Mouse (Mus musculus) bone marrow, adult 2 months (tissue): ENCODE results near the gene Igfbp7.

ENCODE experiments used
- CTCF ChIP-seq: fragments of 200-500 bp; IDR thresholded peaks from 2 replicates; pipeline ENCODE4 v1.5.1; 2011; ENCODE audit warnings: low read length, control low read depth; ENCODE audit not compliant: control insufficient read depth, insufficient read depth
- POLR2A ChIP-seq: fragments of 200-500 bp; IDR thresholded peaks from 2 replicates; pipeline ENCODE4 v1.6.1; 2011; ENCODE audit warnings: low read depth, mild to moderate bottlenecking, control low read depth, low read length, borderline replicate concordance; ENCODE audit not compliant: control insufficient read depth

DNA sequence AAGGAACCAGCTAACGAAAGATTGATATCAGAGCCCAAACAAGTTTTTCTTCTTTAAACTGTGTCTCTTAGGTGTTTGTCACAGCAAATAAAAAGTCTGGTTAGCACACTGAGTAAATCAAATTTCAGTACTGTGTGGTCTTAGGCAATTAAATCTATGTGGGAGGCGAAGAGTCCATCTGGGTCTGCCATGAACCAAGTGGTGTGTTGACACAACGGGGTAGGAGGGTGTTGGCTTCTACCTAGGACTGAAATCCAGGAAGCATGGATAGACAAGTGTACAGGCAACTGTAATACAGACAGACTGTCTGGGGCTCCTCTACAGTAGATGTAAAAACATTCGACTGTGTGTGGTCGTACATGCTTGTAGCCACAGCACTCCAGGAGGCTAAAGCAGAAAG is 38.4 kb downstream of the Igfbp7 start:
- TF ChIP-seq CTCF (no peak), POLR2A (no peak)
